Mouse (Mus musculus): ENCODE measurements at regions not wholly inside any gene's neighbourhood (a gene's known extent, or its start where the extent isn't known, plus 50 kb on each side); places are given as distances from the start of the nearest gene placed in this dataset.
A peak's percentile ranks its signal among the peaks of the same experiment; 100 is the strongest.

- peak; percentile 18 to 48 for DNase-seq
These were observed 157.2 kb upstream of the Ghitm start for GRCm38 (mm10) chr14:37292084-37292860.

GRCm38 (mm10) chr14:37284391-37284790 is 149.3 kb upstream of the Ghitm start:
- DNase-seq = no peak

- DNase-seq = peak; percentile 45 to 59
These were observed 144.3 kb upstream of the Ghitm start for GRCm38 (mm10) chr14:37279356-37279755.

GRCm38 (mm10) chr14:37276728-37277695 is 141.9 kb upstream of the Ghitm start:
- peak; percentile 65 to 78 for DNase-seq

GRCm38 (mm10) chr14:37272063-37272462 is 137.0 kb upstream of the Ghitm start:
- no peak for DNase-seq

GRCm38 (mm10) chr14:37271015-37271933 is 136.2 kb upstream of the Ghitm start:
- DNase-seq = no peak

GRCm38 (mm10) chr14:37269920-37270319 is 134.8 kb upstream of the Ghitm start:
- no peak for DNase-seq

GRCm38 (mm10) chr14:37238632-37239032 is 103.6 kb upstream of the Ghitm start:
- DNase-seq = peak; percentile 93 to 94

GRCm38 (mm10) chr14:37237191-37237590 is 102.1 kb upstream of the Ghitm start:
- peak in 1 of 2 experiments; percentile 3 for DNase-seq

GRCm38 (mm10) chr14:37208256-37208655 is 73.2 kb upstream of the Ghitm start:
- DNase-seq = no peak

- DNase-seq = no peak
These were observed 54.7 kb upstream of the Ghitm start for GRCm38 (mm10) chr14:37189795-37190194.
